Mouse (Mus musculus) C2C12 (cell line): ENCODE measurements around the gene Tmem114.

Experiments used
- CTCF ChIP-seq: IDR thresholded peaks from one replicate; pipeline ENCODE4 v1.5.1; 2011; ENCODE audit not compliant: control insufficient read depth, insufficient read depth, insufficient read length
- MAX ChIP-seq: IDR thresholded peaks from one replicate; pipeline ENCODE4 v1.6.1; 2011; ENCODE audit warnings: mild to moderate bottlenecking, control low read depth
- MYOG ChIP-seq: IDR thresholded peaks from one replicate; pipeline ENCODE4 v1.6.1; 2011; ENCODE audit not compliant: control insufficient read depth, insufficient read length; ENCODE audit errors: extremely low read depth

DNA sequence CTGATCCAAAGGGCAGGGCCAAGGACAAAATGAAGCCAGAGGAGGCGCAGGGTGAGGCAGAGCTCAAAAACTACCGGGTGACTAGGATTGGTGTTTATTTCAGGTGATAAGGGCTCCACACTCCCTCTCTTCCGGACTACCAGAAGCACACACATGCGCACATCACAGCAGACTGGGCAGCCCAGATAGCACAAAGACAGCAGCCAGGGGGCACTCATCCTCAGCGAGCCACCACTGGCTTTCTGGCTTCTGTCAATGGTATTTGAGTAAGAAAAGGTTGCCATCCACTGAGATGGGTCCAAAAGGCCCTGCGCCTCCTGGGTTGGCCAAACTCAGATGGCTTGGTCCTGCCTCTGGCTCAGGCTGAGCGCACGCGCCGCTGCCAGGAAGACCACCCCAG is 15.7 kb downstream of the Tmem114 start:
- no peak for TF ChIP-seq CTCF
- no peak for TF ChIP-seq MYOG
- no peak for TF ChIP-seq MAX
